In the genomic region with DNA sequence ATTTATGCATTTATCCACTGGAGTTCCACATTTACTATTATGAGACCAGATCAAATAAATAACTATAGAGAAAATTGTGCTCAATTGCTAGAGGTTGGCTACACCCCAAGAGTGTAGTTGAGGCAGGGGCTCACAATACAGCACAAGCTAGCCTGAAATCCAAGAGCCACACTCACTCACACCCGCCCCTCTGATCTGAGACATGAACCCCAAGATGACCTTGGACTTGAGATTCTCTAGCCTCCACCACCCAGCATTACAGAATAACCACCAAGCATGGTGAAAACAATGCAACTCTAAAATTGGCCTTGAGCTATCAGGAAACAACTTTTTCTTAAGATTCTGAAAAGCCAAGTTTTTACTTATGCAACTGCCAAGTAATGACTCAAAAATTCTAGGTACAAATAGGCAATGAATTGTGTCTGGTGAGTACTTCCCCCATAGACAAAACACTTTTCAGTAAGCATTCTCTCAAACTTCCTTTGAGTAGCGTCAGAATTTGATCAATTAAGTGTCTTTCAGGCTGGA, we compare ENCODE assay signal across 9 mouse cellular contexts. TPM values are rescaled to one million over a fixed set of nuclear protein-coding genes. Genes with fewer than 3 reads are reported as not detected.
A peak's percentile ranks its signal among the peaks of the same experiment; 100 is the strongest.
DNase-seq lines count a peak whose midpoint lies in the region; ATAC-seq lines count a peak whose summit lies in the region.
"Had no signal": no experiment of that assay in that cellular context is flagged by ENCODE, and none has a peak within 500 bp of the region (broad histone marks: within the 10 kb centered on the region; RNA-seq: fewer than 3 reads in every experiment).

No protein-coding gene starts in this region.

- peaks cover 7% of the 10 kb centered on the region for H3K27me3 ChIP-seq in megakaryocyte, embryonic 14.5 days (replicated peaks)
- H3K27me3 ChIP-seq in liver, embryonic 12.5 days (replicated peaks): peaks cover 17% of the 10 kb centered on the region

- peak; percentile 23 to 73 for DNase-seq in adrenal gland, adult (ENCODE audit: inconsistent age in 2 of 2, low spot score in 1 of 2)
- DNase-seq in adrenal gland, postnatal 10 days: no peak
- no peak for DNase-seq in spleen, postnatal 10 days (ENCODE audit: low spot score in 2 of 2)
- DNase-seq in layer of hippocampus, postnatal 36 days: no peak
- DNase-seq in kidney, postnatal 14 days: no peak
- DNase-seq: gastrocnemius, postnatal 14 days had no signal

- peak overlapping the region; percentile 100 for H3K27ac ChIP-seq in liver, embryonic 12.5 days

- H3K36me3 ChIP-seq in megakaryocyte, embryonic 14.5 days (replicated peaks; ENCODE audit: low read length): peaks cover 33% of the 10 kb centered on the region
- H3K36me3 ChIP-seq in liver, embryonic 12.5 days: peaks cover 38% of the 10 kb centered on the region

- ATAC-seq in megakaryocyte, adult 5-6 weeks (ENCODE audit: poor library complexity, severe bottlenecking): no peak
- ATAC-seq in liver, embryonic 12.5 days: no peak

- peak overlapping the region; percentile 92 for H3K4me2 ChIP-seq in liver, embryonic 12.5 days

- peak overlapping the region; percentile 96 for H3K4me3 ChIP-seq in megakaryocyte, embryonic 14.5 days (replicated peaks)
- peak overlapping the region; percentile 94 for H3K4me3 ChIP-seq in liver, embryonic 12.5 days

- no peaks in the 10 kb centered on the region for H3K9me3 ChIP-seq in megakaryocyte, embryonic 14.5 days
- no peaks in the 10 kb centered on the region for H3K9me3 ChIP-seq in liver, embryonic 12.5 days (replicated peaks)

- peak overlapping the region; percentile 95 for H3K9ac ChIP-seq in liver, embryonic 12.5 days

- H3K4me1 ChIP-seq in megakaryocyte, embryonic 14.5 days: peaks cover 61% of the 10 kb centered on the region
- H3K4me1 ChIP-seq in liver, embryonic 12.5 days: peaks cover 47% of the 10 kb centered on the region

- 26% methylated on average over 2 of the region's 2 CpGs for WGBS in liver, embryonic 12.5 days (ENCODE audit: insufficient replicate concordance)

RNA-seq across cellular contexts. Expression of gene Rpl23a, which starts 1.5 kb away (rescaled TPM):
- 1,000 to 10,000 TPM; 1,780 to 1,853 TPM for total RNA-seq in adrenal gland, postnatal 10 days (2021)
- 151 and 1,521 TPM in 2 replicates for polyA plus RNA-seq in megakaryocyte, embryonic 14.5 days (2012; ENCODE audit: insufficient read depth, low replicate concordance)
- total RNA-seq in megakaryocyte, adult 5-6 weeks (2015): 2,467 and 2,664 TPM in 2 replicates
- 2,641 and 2,675 TPM in 2 replicates for total RNA-seq in megakaryocyte, adult 5-6 weeks (2017)
- 1,112 and 1,156 TPM in 2 replicates for polyA plus RNA-seq in liver, embryonic 12.5 days (2016; fragmentation: Nextera tagmentation; extraction: Ambion mirVana)
- 100 to 1,000 TPM; 714 to 715 TPM for total RNA-seq in layer of hippocampus, postnatal 36 days (2021)

RNA-seq across cellular contexts. Expression of gene Tlcd1, which starts 5.4 kb away (rescaled TPM):
- total RNA-seq in adrenal gland, postnatal 10 days (2021): 10 to 100 TPM; 34.4 to 45.6 TPM
- polyA plus RNA-seq in megakaryocyte, embryonic 14.5 days (2012; ENCODE audit: insufficient read depth, low replicate concordance): 35.9 and 67.9 TPM in 2 replicates
- 0.76 and 2.8 TPM in 2 replicates for total RNA-seq in megakaryocyte, adult 5-6 weeks (2015)
- total RNA-seq in megakaryocyte, adult 5-6 weeks (2017): 1.0 and 1.3 TPM in 2 replicates
- 62.6 and 67.1 TPM in 2 replicates for polyA plus RNA-seq in liver, embryonic 12.5 days (2016; fragmentation: Nextera tagmentation; extraction: Ambion mirVana)
- 10 to 100 TPM; 22.3 to 24.0 TPM for total RNA-seq in layer of hippocampus, postnatal 36 days (2021)

RNA-seq across cellular contexts. Expression of gene Nek8, which starts 5.4 kb away (rescaled TPM):
- 10 to 100 TPM in 1 of 2 experiments, 1 to 10 TPM in 1; 8.6 to 10.9 TPM for total RNA-seq in adrenal gland, postnatal 10 days (2021)
- polyA plus RNA-seq in megakaryocyte, embryonic 14.5 days (2012; ENCODE audit: insufficient read depth, low replicate concordance): 1.3 and 2.2 TPM in 2 replicates
- total RNA-seq in megakaryocyte, adult 5-6 weeks (2015): 2.4 and 8.6 TPM in 2 replicates
- total RNA-seq in megakaryocyte, adult 5-6 weeks (2017): 2.1 and 6.9 TPM in 2 replicates
- 12.2 and 13.7 TPM in 2 replicates for polyA plus RNA-seq in liver, embryonic 12.5 days (2016; fragmentation: Nextera tagmentation; extraction: Ambion mirVana)
- 1 to 10 TPM; 2.4 to 2.5 TPM for total RNA-seq in layer of hippocampus, postnatal 36 days (2021)

RNA-seq across cellular contexts. Expression of gene Rab34, which starts 6.3 kb away (rescaled TPM):
- 100 to 1,000 TPM in 1 of 2 experiments, 10 to 100 TPM in 1; 93.0 to 100 TPM for total RNA-seq in adrenal gland, postnatal 10 days (2021)
- polyA plus RNA-seq in megakaryocyte, embryonic 14.5 days (2012; ENCODE audit: insufficient read depth, low replicate concordance): 4.5 TPM in 1 of 2 replicates, not detected in the other
- total RNA-seq in megakaryocyte, adult 5-6 weeks (2015): not detected in 2 replicates
- 1.3 TPM in 1 of 2 replicates, not detected in the other for total RNA-seq in megakaryocyte, adult 5-6 weeks (2017)
- polyA plus RNA-seq in liver, embryonic 12.5 days (2016; fragmentation: Nextera tagmentation; extraction: Ambion mirVana): 20.3 and 24.0 TPM in 2 replicates
- 10 to 100 TPM; 26.8 to 28.5 TPM for total RNA-seq in layer of hippocampus, postnatal 36 days (2021)

RNA-seq across cellular contexts. Expression of gene Proca1, which starts 11.3 kb away (rescaled TPM):
- total RNA-seq in adrenal gland, postnatal 10 days (2021): 10 to 100 TPM; 14.8 to 18.1 TPM
- 0.22 TPM in 1 of 2 replicates, not detected in the other for polyA plus RNA-seq in megakaryocyte, embryonic 14.5 days (2012; ENCODE audit: insufficient read depth, low replicate concordance)
- 0.62 and 1.6 TPM in 2 replicates for total RNA-seq in megakaryocyte, adult 5-6 weeks (2015)
- total RNA-seq in megakaryocyte, adult 5-6 weeks (2017): 1.1 and 1.3 TPM in 2 replicates
- 0.31 and 0.63 TPM in 2 replicates for polyA plus RNA-seq in liver, embryonic 12.5 days (2016; fragmentation: Nextera tagmentation; extraction: Ambion mirVana)
- total RNA-seq in layer of hippocampus, postnatal 36 days (2021): 1 to 10 TPM; 3.6 to 5.7 TPM

Comparison
In these comparisons a context has a peak if more than half of its experiments do, and no peak if none do; other contexts are left out.
1. DNase-seq: peak in adrenal gland, adult (2 of 2); none in adrenal gland, postnatal 10 days (single experiment), spleen, postnatal 10 days (0 of 2), layer of hippocampus, postnatal 36 days (0 of 2) and kidney, postnatal 14 days (single experiment).
2. RNA of gene Tlcd1, which starts 5.4 kb away (total RNA-seq): 34.4 to 45.6 TPM in adrenal gland, postnatal 10 days and 22.3 to 24.0 TPM in layer of hippocampus, postnatal 36 days; 0.76 to 2.8 TPM in megakaryocyte, adult 5-6 weeks; every median in the first group is over 4 times any median in the second.